Mouse (Mus musculus): ENCODE data around the gene Hist1h2ao.
A peak's percentile ranks its signal among the peaks of the same experiment; 100 is the strongest.
"Not testable (repeated sequence)": the region's sequence is repeated elsewhere in the genome, so short reads cannot be mapped to it uniquely, and the experiment has no call there.

The Hist1h2ao gene

DNA sequence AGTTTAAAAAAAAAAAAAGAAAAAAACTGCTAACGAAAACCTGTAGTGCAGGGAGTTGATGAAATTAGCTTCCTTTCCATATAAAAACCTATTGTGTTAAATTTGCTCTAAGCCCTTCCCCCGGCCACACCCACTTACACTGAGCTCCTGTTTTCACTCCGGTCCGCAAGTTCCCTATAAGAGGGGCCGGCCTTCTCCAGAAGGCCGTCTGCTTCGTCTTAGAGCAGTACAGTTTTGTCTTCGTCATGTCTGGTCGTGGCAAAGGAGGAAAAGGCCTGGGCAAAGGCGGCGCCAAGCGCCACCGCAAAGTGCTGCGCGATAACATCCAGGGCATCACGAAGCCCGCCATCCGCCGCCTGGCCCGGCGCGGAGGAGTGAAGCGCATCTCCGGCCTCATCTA lies 1.3 kb downstream of the Hist1h2ao start, which contains the start of gene Hist1h4m:
Gene Hist1h4m, plus strand, starts transcription at position 208 of the 400 bp plus-strand sequence.
- DNase-seq, result peak; percentile 97

DNA sequence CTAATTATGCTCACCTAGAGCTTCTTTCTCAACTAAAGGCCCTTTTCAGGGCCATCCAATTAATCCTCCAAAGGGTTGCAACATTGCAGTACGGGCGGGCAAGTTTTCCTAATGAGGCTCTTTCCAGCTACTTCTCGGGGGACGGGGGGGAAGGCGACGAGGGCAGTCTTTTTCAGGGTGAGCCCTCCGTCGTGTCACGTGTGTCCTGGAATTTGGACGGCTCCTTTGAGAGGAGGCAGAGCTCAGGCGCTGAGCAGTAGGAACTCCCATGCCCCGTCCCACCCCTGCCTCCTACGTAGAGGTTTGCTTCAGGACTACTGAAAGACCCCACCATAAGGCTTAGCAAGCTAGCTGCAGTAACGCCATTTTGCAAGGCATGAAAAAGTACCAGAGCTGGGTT lies 1.8 kb downstream of the Hist1h2ao start:
- DNase-seq, result peak; percentile 84

DNA sequence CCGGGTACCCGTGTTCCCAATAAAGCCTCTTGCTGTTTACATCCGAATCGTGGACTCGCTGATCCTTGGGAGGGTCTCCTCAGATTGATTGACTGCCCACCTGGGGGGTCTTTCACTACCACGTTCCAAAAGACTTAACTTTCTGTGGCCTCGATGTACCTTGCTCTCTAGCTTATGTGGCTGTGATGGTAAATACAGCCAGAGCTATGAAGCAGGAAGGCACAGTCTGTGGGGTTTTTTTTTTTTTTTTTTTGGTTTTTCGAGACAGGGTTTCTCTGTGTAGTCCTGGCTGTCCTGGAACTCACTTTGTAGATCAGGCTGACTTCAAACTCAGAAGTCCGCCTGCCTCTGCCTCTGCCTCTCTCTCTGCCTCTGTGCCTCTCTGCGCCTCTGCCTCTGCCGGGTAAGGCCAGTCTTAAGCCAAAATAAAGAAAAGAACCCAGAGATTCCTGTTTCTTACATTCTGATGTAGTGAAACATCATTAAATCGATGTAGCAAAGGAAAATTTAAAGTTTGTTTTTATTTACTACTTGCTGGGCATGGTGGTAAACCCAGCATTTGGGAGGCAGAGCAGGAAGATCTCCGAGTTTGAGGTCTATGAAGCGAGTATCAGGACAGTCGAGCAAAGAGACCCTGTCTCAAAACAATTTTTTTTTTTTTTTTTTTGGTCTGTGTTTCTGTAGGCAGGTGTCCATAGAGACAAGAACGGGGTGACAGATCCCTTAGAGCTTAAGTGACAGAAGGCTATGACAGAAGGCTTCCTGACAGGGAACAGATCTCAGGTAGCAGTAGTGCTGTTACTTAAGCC lies 10.0 kb downstream of the Hist1h2ao start:
- DNase-seq, result not testable (repeated sequence)

DNA sequence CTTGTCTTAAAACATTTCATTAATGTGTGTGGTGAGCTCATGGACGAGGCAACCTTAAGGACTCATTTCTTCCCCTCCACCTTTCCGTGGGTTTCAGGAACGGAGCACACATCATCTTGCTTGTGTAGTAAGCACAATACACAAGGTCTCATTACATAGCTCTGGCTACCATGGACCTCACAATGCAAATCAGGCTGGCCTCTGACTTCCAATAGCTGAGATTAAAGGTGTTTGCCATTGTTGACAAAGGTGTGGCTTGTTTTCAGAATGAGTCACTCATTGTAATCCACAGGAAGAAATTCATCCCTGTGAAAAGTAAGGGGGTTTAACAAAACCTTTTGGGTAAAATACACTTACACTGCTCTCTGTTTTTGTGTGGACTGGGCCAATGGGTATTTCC lies 18.2 kb downstream of the Hist1h2ao start:
- DNase-seq, result no peak

DNA sequence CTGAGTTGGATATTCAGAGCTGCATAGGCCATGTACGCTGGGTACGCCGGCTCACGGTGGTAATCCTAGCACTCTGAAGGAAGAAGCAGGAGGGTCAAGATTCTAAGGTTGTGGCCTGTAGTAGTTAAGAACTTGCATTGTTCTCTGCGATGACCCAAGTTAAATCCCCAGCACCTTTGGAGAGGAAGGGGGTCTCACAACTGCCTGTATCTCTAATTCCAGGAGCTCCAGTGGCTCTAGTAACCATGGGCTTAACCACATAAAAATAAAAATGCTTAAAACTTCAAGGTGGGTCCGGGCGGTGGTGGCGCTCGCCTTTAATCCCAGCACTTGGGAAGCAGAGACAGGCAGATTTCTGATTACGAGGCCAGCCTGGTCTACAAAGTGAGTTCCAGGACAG lies 20.1 kb downstream of the Hist1h2ao start:
- peak; percentile 63 for DNase-seq

DNA sequence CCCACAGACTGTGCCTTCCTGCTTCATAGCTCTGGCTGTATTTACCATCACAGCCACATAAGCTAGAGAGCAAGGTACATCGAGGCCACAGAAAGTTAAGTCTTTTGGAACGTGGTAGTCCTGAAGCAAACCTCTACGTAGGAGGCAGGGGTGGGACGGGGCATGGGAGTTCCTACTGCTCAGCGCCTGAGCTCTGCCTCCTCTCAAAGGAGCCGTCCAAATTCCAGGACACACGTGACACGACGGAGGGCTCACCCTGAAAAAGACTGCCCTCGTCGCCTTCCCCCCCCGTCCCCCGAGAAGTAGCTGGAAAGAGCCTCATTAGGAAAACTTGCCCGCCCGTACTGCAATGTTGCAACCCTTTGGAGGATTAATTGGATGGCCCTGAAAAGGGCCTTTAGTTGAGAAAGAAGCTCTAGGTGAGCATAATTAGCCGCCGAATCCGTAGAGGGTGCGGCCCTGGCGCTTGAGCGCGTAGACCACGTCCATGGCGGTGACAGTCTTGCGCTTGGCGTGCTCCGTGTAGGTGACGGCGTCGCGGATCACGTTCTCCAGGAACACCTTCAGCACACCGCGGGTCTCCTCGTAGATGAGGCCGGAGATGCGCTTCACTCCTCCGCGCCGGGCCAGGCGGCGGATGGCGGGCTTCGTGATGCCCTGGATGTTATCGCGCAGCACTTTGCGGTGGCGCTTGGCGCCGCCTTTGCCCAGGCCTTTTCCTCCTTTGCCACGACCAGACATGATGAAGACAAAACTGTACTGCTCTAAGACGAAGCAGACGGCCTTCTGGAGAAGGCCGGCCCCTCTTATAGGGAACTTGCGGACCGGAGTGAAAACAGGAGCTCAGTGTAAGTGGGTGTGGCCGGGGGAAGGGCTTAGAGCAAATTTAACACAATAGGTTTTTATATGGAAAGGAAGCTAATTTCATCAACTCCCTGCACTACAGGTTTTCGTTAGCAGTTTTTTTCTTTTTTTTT lies 21.4 kb downstream of the Hist1h2ao start, which contains the start of gene Hist1h4n:
Gene Hist1h4n, minus strand, starts transcription at position 779 of the 977 bp plus-strand sequence.
- peak; percentile 96 for DNase-seq

DNA sequence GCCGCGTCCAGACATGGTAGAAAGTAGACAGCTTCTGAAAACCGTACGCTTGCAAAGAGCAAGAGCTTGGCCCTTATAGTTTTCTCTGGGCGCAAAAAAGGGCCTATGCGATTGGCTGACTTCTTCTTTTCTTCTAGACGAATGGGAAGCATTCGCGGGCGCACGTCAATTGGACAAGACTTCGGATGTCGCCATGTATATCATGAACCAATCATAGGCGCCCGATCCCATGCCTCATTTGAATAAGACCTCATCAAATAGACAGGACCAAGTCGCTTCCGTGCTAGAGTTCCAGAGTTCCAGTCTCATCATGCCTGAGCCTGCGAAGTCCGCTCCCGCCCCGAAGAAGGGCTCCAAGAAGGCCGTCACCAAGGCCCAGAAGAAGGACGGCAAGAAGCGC lies 23.2 kb downstream of the Hist1h2ao start, which contains the start of the genes Hist1h2ap and Hist1h2br:
Gene Hist1h2ap, minus strand, starts transcription at position 47 of the 400 bp plus-strand sequence.
Gene Hist1h2br, plus strand, starts transcription at position 283 of the 400 bp plus-strand sequence.
- not testable (repeated sequence) for DNase-seq

DNA sequence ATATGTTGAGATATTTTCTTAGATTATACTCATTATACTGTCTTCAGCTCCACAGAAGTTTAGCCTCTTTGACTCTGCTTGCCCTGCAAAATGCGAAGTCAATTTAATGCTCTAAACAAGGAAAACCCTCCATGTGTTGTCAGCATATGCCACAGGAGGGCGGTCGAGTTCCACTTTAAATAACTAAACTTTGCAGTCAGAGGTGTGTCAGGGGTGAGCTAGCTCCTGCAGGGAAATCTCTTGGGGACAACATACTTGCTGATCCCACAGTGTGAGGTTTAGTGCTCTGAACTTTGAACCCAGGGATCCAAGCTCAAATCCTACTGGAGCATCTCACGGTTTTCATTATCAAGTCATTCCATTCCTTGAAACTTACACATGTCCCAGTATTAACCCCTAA lies 30.2 kb downstream of the Hist1h2ao start:
- not testable (repeated sequence) for DNase-seq

DNA sequence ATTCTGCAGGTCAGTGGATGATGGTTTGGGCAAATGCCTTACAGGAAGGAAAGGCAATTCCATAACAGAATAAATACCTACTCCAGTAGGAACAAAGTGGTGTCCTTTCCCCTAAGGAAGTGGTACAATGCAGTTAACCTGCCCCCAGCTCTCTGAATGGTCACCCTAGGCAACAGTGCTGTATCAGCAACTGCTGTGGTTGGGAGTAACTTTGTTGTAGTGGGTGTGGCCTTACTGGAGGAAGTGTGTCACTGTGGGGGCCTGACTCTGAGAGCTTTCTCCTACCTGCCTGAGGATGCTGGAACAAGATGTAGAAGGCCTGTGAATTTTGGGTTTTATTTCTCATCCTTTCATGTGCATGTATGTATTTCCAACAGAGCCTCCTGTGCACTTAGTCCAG lies 36.1 kb downstream of the Hist1h2ao start:
- not testable (repeated sequence) for DNase-seq

DNA sequence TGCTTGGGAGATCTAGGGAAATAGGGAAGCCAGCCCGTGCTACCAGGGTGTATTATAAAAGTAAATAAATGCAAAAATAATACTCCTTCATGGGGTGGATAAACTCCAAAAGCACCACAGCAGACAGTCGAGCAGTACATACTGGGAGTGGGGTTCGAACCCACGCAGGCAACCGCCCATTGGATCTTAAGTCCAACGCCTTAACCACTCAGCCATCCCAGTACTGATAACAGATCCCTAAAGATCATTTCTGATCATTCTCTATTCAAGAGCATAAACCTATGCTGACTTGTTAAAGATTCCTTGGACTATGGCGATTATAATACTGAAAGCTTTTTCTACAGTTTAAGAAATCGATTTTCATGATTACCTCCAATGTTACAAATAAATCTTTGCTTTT lies 37.6 kb downstream of the Hist1h2ao start:
- no peak for DNase-seq

DNA sequence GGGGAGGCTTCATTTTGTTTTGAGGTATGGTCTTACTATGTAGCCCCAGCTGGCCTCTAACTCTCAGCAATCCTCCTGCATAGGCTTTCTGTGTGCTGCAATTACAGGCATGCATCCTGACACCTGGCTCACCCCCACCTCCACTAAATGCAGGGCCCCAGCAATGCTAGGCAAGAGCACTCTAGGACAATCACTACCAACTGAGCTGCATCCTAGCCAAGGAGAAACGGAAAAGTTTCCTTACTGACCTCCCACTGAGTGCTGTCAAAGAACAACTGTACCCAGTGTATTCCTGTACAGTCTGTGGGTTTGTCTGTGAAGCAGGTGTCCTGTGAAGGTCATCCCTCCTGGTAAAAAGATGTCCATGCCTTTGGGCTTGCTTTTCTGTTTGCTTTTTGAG lies 40.4 kb downstream of the Hist1h2ao start:
- DNase-seq, result peak; percentile 89

DNA sequence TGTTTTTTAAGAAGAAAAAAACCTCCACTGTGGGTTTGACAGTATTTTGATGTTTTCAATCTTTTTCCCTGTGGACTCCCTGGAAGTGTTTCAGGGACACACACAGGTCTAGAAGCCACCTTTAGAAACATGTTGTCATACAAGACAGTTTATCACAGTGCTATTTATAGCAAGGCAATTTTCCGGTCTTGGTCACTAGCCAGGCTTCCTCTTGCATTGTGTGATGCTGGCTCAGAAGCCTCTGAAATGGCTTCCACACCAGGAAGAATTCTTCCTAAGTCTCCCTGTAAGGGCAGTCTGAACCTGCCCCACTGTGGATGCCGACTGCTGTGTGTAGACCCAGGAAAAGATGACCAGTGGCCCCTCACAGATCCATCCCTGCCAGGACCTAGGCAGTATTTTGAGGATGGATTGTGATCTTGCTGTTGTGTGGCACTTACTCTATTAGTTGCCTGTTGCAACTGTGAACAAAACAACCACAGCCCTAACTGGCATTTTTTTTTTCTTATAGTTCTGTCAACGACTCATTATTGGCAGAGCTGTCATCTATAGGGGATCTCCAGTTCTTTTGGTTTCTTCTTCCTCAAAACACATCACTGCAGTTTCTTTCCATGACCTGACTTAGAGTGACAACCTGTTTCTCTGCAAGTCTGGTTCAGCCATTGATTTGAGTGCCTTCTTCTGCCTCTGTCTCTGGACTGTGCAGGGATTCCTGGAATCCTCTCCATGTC lies 42.1 kb downstream of the Hist1h2ao start:
- DNase-seq, result peak; percentile 95

DNA sequence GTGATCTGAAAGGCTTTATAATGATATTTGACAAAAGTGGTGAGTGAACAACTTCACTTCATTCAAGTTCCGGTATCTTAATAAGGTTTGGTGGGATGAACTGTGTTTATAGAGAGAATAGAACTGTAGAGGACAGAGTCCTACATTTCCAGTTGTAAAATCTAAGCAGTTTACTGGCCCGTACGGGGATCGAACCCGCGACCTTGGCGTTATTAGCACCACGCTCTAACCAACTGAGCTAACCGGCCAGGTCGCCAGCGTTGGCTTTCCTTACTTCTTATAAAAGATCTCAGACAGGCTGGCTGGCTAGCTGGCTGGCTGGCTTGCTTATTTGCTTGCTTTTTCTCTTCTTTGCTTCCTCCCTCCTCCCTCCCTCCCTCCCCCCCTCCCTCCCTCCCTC lies 44.9 kb downstream of the Hist1h2ao start:
- peak; percentile 96 for DNase-seq

DNA sequence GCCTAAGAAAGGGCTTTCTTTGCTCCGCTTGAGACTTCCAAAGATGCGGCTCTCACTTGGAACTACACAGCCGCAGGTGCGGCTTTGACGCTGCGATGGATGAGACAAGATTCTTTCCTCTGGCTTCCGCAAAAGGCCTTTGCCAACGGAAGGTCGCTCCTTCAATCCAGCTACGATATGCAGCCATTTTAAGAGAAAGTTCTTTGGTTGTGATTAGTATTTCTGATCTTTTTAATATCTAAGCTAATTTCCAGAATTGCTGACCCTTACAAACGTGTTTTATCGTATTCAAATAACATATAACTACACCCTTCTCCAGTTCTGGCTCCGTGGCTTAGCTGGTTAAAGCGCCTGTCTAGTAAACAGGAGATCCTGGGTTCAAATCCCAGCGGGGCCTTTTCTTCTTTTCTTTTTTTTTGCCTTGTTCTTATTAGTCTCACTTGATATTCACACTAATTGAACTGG lies 45.5 kb downstream of the Hist1h2ao start:
- DNase-seq, result peak; percentile 79
